Comparison of ENCODE assay signal across 23 mouse cellular contexts in genomic region chr3:46511157-46511556, GRCm38 (mm10).
DNase-seq lines count a peak whose midpoint lies in the region; ATAC-seq and TF ChIP-seq lines count a peak whose summit lies in the region.
"Had no signal": no experiment of that assay in that cellular context is flagged by ENCODE, and none has a peak within 500 bp of the region (broad histone marks: within the 10 kb centered on the region; RNA-seq: fewer than 3 reads in every experiment).

No protein-coding gene starts in this region.

- H3K9me3 ChIP-seq in intestine, embryonic 15.5 days = no peaks in the 10 kb centered on the region
- H3K9me3 ChIP-seq in intestine, postnatal 0 days (ENCODE audit: control insufficient read depth) = no peaks in the 10 kb centered on the region
- H3K9me3 ChIP-seq: embryonic facial prominence, embryonic 13.5 days; embryonic facial prominence, embryonic 15.5 days; forebrain, embryonic 10.5 days; forebrain, embryonic 12.5 days had no signal

- H3K4me3 ChIP-seq in intestine, embryonic 15.5 days (replicated peaks) = no peak overlapping the region
- H3K4me3 ChIP-seq in intestine, postnatal 0 days (ENCODE audit: low read depth, low read length) = no peak overlapping the region
- H3K4me3 ChIP-seq: embryonic facial prominence, embryonic 13.5 days; embryonic facial prominence, embryonic 15.5 days; erythroblast, embryonic 14.5 days; forebrain, embryonic 10.5 days; forebrain, embryonic 12.5 days had no signal

- intact Hi-C loops in heart, postnatal 10 days (cut with DNase I) = no loop called here

- H3K4me2 ChIP-seq in intestine, embryonic 15.5 days (replicated peaks) = no peak overlapping the region
- H3K4me2 ChIP-seq in intestine, postnatal 0 days (replicated peaks; ENCODE audit: low read depth) = no peak overlapping the region
- H3K4me2 ChIP-seq: embryonic facial prominence, embryonic 13.5 days; embryonic facial prominence, embryonic 15.5 days; forebrain, embryonic 12.5 days had no signal

- no peaks in the 10 kb centered on the region for H3K27me3 ChIP-seq in intestine, embryonic 15.5 days (replicated peaks)
- no peaks in the 10 kb centered on the region for H3K27me3 ChIP-seq in intestine, postnatal 0 days (replicated peaks; ENCODE audit: control insufficient read depth, insufficient read depth, low read length)
- H3K27me3 ChIP-seq: embryonic facial prominence, embryonic 13.5 days; embryonic facial prominence, embryonic 15.5 days; forebrain, embryonic 12.5 days had no signal

- H3K9ac ChIP-seq in intestine, embryonic 15.5 days = no peak overlapping the region
- H3K9ac ChIP-seq in intestine, postnatal 0 days (ENCODE audit: low read depth, low read length) = no peak overlapping the region
- H3K9ac ChIP-seq: embryonic facial prominence, embryonic 13.5 days; embryonic facial prominence, embryonic 15.5 days; forebrain, embryonic 12.5 days had no signal

- 64% methylated on average over 1 of the region's 1 CpGs for WGBS in intestine, embryonic 15.5 days
- 44% methylated on average over 1 of the region's 1 CpGs for WGBS in intestine, postnatal 0 days

- peak; percentile 43 for DNase-seq in ES-CJ7 (ENCODE audit: low read depth, low spot score)
- DNase-seq in ZHBTc4 (ENCODE audit: low read depth, low spot score) = peak; percentile 48
- DNase-seq in gastrocnemius, postnatal 25 days = no peak
- no peak for DNase-seq in heart, postnatal 10 days
- DNase-seq: adrenal gland, adult 2 months; adrenal gland, postnatal 10 days; adrenal gland, postnatal 25 days; cerebellum, adult 11 months; cerebellum, adult 18-20 months; cerebellum, adult 8-10 months; cerebellum, adult 9-11 months; cerebellum, postnatal 14 days; cerebellum, postnatal 36 days; embryo, embryonic 11 days had no signal

- ATAC-seq in intestine, embryonic 15.5 days = peak; percentile 23; the same call in 1 of the 2 replicates
- ATAC-seq in intestine, postnatal 0 days = no peak
- ATAC-seq: forebrain, embryonic 14.5 days; forebrain, embryonic 16.5 days had no signal

- TF ChIP-seq CTCF in intestine, postnatal 0 days (IDR thresholded peaks at IDR 0.05; ENCODE audit: low read depth) = no peak

- no peaks in the 10 kb centered on the region for H3K36me3 ChIP-seq in intestine, embryonic 15.5 days
- H3K36me3 ChIP-seq in intestine, postnatal 0 days (ENCODE audit: control insufficient read depth, insufficient read depth) = no peaks in the 10 kb centered on the region
- H3K36me3 ChIP-seq: embryonic facial prominence, embryonic 13.5 days; embryonic facial prominence, embryonic 15.5 days; forebrain, embryonic 10.5 days; forebrain, embryonic 12.5 days had no signal

- H3K4me1 ChIP-seq in intestine, embryonic 15.5 days (replicated peaks) = no peaks in the 10 kb centered on the region
- no peaks in the 10 kb centered on the region for H3K4me1 ChIP-seq in intestine, postnatal 0 days (replicated peaks; ENCODE audit: control insufficient read depth, insufficient read depth, low read length)
- H3K4me1 ChIP-seq: embryonic facial prominence, embryonic 13.5 days; embryonic facial prominence, embryonic 15.5 days; forebrain, embryonic 10.5 days; forebrain, embryonic 12.5 days had no signal

- H3K27ac ChIP-seq in intestine, embryonic 15.5 days = no peak overlapping the region
- H3K27ac ChIP-seq in intestine, postnatal 0 days (ENCODE audit: low read depth, low read length) = no peak overlapping the region
- H3K27ac ChIP-seq: embryonic facial prominence, embryonic 13.5 days; embryonic facial prominence, embryonic 15.5 days; forebrain, embryonic 10.5 days; forebrain, embryonic 12.5 days had no signal

Comparison
In these comparisons a context has a peak if more than half of its experiments do, and no peak if none do; other contexts are left out.
1. DNase-seq: peak in ES-CJ7 (single experiment) and ZHBTc4 (single experiment); none in gastrocnemius, postnatal 25 days (single experiment) and heart, postnatal 10 days (0 of 2).